Mouse (Mus musculus): ENCODE results near the gene Macf1. TPM values are rescaled to one million over a fixed set of nuclear protein-coding genes. Genes with fewer than 3 reads are reported as not detected.

Gene Macf1
- polyA plus RNA-seq, 1 experiment: 250 TPM

- no peaks in the 10 kb centered on the region for H3K4me1 ChIP-seq (ENCODE audit: control insufficient read depth, insufficient read depth, low read length)
- H3K27ac ChIP-seq (ENCODE audit: insufficient read depth, low read length): no peak overlapping the region
- TF ChIP-seq POLR2A (IDR thresholded peaks at IDR 0.05; ENCODE audit: low read depth, low read length): no peak
- no peak for TF ChIP-seq CTCF (IDR thresholded peaks at IDR 0.05; ENCODE audit: borderline replicate concordance, insufficient read depth, low read length)
- no peak overlapping the region for H3K4me3 ChIP-seq (ENCODE audit: insufficient read depth, low read length)
Measured at GRCm38 (mm10) chr4:123693384-123693783, 9.2 kb upstream of the Macf1 start.

GRCm38 (mm10) chr4:123692071-123692470 lies 7.9 kb upstream of the Macf1 start:
- H3K27ac ChIP-seq (ENCODE audit: insufficient read depth, low read length): no peak overlapping the region
- no peaks in the 10 kb centered on the region for H3K4me1 ChIP-seq (ENCODE audit: control insufficient read depth, insufficient read depth, low read length)
- TF ChIP-seq POLR2A (IDR thresholded peaks at IDR 0.05; ENCODE audit: low read depth, low read length): no peak
- no peak for TF ChIP-seq CTCF (IDR thresholded peaks at IDR 0.05; ENCODE audit: borderline replicate concordance, insufficient read depth, low read length)

GRCm38 (mm10) chr4:123690311-123690710 lies 6.2 kb upstream of the Macf1 start:
- H3K4me1 ChIP-seq (ENCODE audit: control insufficient read depth, insufficient read depth, low read length): no peaks in the 10 kb centered on the region
- H3K27ac ChIP-seq (ENCODE audit: insufficient read depth, low read length): no peak overlapping the region
- no peak for TF ChIP-seq CTCF (IDR thresholded peaks at IDR 0.05; ENCODE audit: borderline replicate concordance, insufficient read depth, low read length)
- no peak for TF ChIP-seq POLR2A (IDR thresholded peaks at IDR 0.05; ENCODE audit: low read depth, low read length)
- H3K4me3 ChIP-seq (ENCODE audit: insufficient read depth, low read length): no peak overlapping the region

More at GRCm38 (mm10) chr4:123692071-123692470, 7.9 kb upstream of the Macf1 start:
- H3K4me3 ChIP-seq (ENCODE audit: insufficient read depth, low read length): no peak overlapping the region

GRCm38 (mm10) chr4:123687025-123687781 lies 3.0 kb upstream of the Macf1 start:
- Histone ChIP-seq H3K4me1 (ENCODE audit: control insufficient read depth, insufficient read depth, low read length) (no peaks in the 10 kb centered on the region), H3K4me3 (ENCODE audit: insufficient read depth, low read length) (peak overlapping the region; percentile 53), H3K27ac (ENCODE audit: insufficient read depth, low read length) (no peak overlapping the region)
- TF ChIP-seq POLR2A (IDR thresholded peaks at IDR 0.05; ENCODE audit: low read depth, low read length): no peak
- TF ChIP-seq CTCF (IDR thresholded peaks at IDR 0.05; ENCODE audit: borderline replicate concordance, insufficient read depth, low read length): no peak

GRCm38 (mm10) chr4:123686368-123687024 lies 2.3 kb upstream of the Macf1 start:
- Histone ChIP-seq H3K4me3 (ENCODE audit: insufficient read depth, low read length) (peak overlapping the region; percentile 53), H3K4me1 (ENCODE audit: control insufficient read depth, insufficient read depth, low read length) (no peaks in the 10 kb centered on the region), H3K27ac (ENCODE audit: insufficient read depth, low read length) (no peak overlapping the region)
- TF ChIP-seq CTCF (IDR thresholded peaks at IDR 0.05; ENCODE audit: borderline replicate concordance, insufficient read depth, low read length) (no peak), POLR2A (IDR thresholded peaks at IDR 0.05; ENCODE audit: low read depth, low read length) (no peak)

- Histone ChIP-seq H3K4me1 (ENCODE audit: control insufficient read depth, insufficient read depth, low read length) (no peaks in the 10 kb centered on the region), H3K27ac (ENCODE audit: insufficient read depth, low read length) (no peak overlapping the region), H3K4me3 (ENCODE audit: insufficient read depth, low read length) (peak overlapping the region; percentile 53; the same call in 1 of the 2 replicates)
- TF ChIP-seq POLR2A (IDR thresholded peaks at IDR 0.05; ENCODE audit: low read depth, low read length) (no peak), CTCF (IDR thresholded peaks at IDR 0.05; ENCODE audit: borderline replicate concordance, insufficient read depth, low read length) (no peak)
Measured at GRCm38 (mm10) chr4:123685506-123686242, 1.5 kb upstream of the Macf1 start.

GRCm38 (mm10) chr4:123685046-123685445 lies 886 bp upstream of the Macf1 start:
- H3K4me1 ChIP-seq (ENCODE audit: control insufficient read depth, insufficient read depth, low read length): no peaks in the 10 kb centered on the region
- TF ChIP-seq CTCF (IDR thresholded peaks at IDR 0.05; ENCODE audit: borderline replicate concordance, insufficient read depth, low read length): no peak
- TF ChIP-seq POLR2A (IDR thresholded peaks at IDR 0.05; ENCODE audit: low read depth, low read length): no peak
- no peak overlapping the region for H3K4me3 ChIP-seq (ENCODE audit: insufficient read depth, low read length)
- H3K27ac ChIP-seq (ENCODE audit: insufficient read depth, low read length): no peak overlapping the region

- no peak overlapping the region for H3K27ac ChIP-seq (ENCODE audit: insufficient read depth, low read length)
- no peak overlapping the region for H3K4me3 ChIP-seq (ENCODE audit: insufficient read depth, low read length)
- H3K4me1 ChIP-seq (ENCODE audit: control insufficient read depth, insufficient read depth, low read length): no peaks in the 10 kb centered on the region
- TF ChIP-seq CTCF (IDR thresholded peaks at IDR 0.05; ENCODE audit: borderline replicate concordance, insufficient read depth, low read length): no peak
- no peak for TF ChIP-seq POLR2A (IDR thresholded peaks at IDR 0.05; ENCODE audit: low read depth, low read length)
Measured at GRCm38 (mm10) chr4:123682291-123682690, 1.9 kb downstream of the Macf1 start.

- H3K4me1 ChIP-seq (ENCODE audit: control insufficient read depth, insufficient read depth, low read length): 0 out of 2 replicates have a peak, but pooled peaks cover 4% of the 10 kb centered on the region
- no peak overlapping the region for H3K27ac ChIP-seq (ENCODE audit: insufficient read depth, low read length)
- no peak overlapping the region for H3K4me3 ChIP-seq (ENCODE audit: insufficient read depth, low read length)
- TF ChIP-seq POLR2A (IDR thresholded peaks at IDR 0.05; ENCODE audit: low read depth, low read length): no peak
- no peak for TF ChIP-seq CTCF (IDR thresholded peaks at IDR 0.05; ENCODE audit: borderline replicate concordance, insufficient read depth, low read length)
Measured at GRCm38 (mm10) chr4:123680962-123681361, 3.2 kb downstream of the Macf1 start.

All from embryonic fibroblast, embryonic 13.5 days (primary cell).